Mouse (Mus musculus): ENCODE measurements at regions not wholly inside any gene's neighbourhood (a gene's known extent, or its start where the extent isn't known, plus 50 kb on each side); places are given as distances from the start of the nearest gene placed in this dataset.
"Not testable (repeated sequence)": the region's sequence is repeated elsewhere in the genome, so short reads cannot be mapped to it uniquely, and the experiment has no call there.

DNA sequence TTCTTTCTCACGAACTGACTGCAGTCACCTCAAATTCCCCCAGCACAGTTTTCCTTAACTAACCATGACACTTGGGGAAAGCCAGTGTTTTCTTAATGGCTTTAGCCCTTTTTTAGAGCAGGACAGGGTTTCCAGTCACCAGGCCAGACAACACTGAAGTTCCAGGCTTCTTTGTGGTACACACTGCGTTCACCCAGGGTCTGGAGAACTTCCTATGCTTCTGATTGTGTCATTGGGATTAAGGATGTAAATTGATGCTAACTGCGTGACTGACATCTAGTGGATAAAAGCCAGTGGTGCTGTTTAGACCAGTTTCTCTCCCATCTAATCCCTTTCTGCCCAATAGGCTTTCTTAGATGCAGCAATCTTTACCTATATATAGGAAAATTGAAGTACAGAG lies 265.2 kb upstream of the Nr5a2 start:
- ATAC-seq (ENCODE audit: low TSS enrichment) = peak; percentile 97

DNA sequence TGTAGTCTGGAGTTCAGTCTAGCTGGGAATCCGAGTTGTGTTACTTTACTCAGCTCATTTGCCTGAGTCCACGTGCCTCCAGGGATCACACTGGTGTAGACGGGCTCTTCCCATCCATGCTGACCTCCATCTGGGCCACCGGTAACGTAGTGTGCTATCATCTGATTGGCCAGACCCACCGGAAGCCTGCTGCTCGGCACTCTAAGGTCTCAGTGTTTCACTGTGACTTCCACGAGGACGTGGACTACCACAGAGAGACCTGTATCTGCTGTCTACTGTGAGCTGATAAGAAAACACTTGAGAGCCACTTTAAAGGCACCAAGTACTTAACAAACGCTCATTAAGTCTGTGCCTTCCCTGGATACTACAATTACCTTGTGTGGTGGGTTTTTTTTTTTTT lies 262.8 kb upstream of the Nr5a2 start:
- no peak for ATAC-seq (ENCODE audit: low TSS enrichment)

DNA sequence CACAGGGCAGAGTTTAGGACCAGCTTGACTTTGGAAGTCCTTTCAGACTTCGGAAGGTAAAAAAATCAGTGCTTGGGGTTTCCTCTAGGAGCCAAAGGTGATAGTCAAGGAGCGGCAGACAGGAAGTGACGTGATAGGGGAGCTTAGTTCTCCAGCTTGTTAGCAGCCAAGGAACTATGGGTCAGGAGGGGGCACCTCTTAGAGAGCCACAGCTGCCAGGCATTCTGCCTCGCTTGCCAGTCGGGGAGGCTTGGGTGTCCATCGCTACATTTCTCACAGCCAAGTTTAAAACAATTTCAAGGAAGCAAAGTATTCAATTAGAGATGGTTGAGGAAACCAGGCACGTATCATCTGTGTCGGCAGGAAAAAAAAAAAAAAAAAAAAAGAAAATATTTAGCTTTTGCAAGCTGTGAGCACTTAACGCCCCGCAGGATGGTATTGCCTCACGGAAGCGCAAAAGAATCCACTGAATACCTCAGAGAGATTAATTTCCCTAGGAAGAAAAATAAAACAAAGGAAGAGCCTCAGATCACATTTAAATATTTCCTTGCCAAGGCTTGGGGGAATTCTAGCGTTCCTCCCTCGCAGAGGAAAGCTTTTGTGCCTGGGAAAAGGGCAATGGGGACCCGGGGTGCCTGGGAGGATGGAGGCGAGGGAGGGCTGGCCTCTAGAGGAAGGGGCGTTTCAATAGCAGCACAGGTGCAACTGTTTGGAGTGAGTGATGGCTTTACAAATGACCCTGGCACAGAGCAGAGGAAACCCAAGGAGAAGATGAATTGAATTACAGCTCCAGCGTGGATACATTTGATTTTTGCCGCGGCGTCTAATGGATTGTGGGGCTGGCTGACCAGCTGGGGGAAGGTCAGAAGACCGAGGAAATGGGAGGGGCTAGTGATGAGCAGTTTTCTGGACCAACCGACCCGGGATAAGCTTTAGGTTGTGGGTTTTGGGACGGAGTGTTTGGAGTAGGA lies 261.1 kb upstream of the Nr5a2 start:
- no peak for ATAC-seq (ENCODE audit: low TSS enrichment)

DNA sequence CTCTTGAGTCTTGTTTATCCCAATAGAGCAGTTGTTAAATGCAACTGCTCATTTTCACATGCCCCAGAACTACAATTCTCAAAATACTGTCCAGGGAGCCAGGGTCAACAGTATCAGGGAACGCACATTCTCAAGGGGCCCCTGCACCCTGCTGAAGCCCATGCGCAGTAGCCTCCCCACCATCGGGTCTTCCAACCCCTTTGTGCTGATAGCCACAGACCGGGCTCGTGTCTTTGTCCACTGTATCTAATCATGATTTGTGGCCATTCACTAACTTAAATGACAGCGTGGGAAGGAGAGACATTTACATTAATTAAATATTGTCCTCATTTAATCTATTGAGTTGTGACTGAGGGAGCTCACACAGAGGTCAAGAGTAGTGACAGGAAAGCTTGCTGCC lies 260.0 kb upstream of the Nr5a2 start:
- ATAC-seq (ENCODE audit: low TSS enrichment) = no peak

DNA sequence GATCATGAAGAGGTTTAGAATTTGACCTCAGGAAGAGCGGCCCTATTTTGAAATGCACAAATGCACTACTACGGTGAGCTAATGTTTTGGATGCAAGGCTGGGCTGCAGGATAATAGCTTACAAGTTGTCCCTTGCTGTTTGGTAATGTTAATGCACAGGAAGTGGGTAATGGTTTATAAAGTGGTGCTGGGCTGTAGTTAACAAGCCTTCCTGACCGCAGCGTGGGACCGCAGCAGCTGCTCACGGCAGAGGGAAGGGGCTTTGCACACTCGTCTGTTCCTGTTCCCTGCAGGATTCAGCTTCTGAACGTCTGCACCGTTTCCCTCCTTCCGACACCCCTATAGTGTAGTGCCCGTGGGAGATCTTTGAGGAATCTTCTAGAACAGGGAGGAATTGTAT lies 258.4 kb upstream of the Nr5a2 start:
- ATAC-seq (ENCODE audit: low TSS enrichment) = no peak

DNA sequence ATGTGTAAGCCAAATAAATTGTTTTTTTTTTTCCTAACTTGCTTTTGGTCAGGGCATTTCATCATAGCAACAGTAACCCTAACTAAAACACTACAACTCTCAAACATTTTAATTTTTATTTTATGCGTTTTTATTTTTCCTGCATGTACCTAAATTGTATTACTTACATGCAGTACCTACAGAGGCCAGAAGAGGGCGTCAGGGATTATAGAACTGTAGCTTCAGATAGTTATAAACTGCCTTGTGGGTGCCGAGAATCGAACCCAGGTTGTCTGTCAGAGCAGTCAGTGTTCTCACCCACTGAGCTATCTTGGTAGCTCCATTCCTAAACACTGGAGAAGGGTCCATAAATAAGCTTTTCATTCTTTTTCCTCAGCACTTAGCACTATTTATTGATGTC lies 257.8 kb upstream of the Nr5a2 start:
- no peak for ATAC-seq (ENCODE audit: low TSS enrichment)

DNA sequence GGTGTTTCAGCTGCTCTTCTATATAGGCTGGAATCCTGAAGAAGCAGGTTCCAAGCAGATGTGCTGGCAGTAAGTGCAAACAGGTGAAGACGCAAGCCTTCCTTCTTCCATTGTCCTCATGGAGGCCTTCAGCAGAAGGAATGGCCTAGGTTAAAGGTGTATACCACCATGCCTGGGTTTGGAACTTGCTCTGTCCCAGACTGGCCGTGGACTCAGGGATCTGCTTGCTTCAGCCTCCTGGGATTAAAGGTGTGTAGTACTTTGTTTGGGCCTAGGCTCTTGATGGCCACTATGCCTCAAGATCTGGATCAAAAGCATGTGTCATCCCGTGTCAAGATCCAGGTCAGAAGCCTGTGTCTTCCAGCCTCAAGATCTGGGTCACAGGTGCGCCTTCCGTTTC lies 257.0 kb upstream of the Nr5a2 start:
- no peak for ATAC-seq (ENCODE audit: low TSS enrichment)

DNA sequence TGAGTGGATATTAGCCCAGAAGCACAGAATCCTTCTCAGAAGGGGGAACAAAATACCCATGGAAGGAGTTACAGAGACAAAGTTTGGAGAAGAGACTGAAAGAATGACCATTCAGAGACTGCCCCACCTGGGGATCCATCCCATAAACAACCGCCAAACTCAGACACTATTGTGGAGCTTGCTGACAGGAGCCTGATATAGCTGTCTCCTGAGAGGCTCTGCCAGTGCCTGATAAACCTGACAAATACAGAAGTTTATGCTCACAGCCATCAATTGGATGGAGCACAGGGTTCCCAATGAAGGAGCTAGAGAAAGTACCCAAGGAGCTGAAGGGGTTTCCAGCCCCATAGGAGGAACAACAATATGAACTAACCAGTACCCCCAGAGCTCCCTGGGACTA lies 254.1 kb upstream of the Nr5a2 start:
- not testable (repeated sequence) for ATAC-seq (ENCODE audit: low TSS enrichment)

DNA sequence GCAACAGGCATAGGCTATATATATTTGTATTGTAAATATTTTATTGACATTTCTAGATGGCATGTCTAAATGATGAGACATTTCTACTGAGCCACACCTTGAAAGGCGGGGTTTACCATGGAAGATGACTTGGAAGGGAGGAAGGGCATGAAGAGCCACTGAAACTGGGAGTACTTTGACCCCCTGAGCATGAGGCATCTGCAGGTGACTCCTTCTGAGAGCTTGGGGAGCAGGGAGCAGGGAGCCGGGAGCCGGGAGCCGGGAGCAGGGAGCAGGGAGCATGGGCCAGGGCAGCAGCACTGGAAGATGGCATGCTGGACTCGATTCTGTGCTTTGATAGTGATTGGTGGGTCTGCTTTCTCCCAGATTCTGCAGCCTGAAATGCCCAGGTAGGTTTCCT lies 253.5 kb upstream of the Nr5a2 start:
- no peak for ATAC-seq (ENCODE audit: low TSS enrichment)

DNA sequence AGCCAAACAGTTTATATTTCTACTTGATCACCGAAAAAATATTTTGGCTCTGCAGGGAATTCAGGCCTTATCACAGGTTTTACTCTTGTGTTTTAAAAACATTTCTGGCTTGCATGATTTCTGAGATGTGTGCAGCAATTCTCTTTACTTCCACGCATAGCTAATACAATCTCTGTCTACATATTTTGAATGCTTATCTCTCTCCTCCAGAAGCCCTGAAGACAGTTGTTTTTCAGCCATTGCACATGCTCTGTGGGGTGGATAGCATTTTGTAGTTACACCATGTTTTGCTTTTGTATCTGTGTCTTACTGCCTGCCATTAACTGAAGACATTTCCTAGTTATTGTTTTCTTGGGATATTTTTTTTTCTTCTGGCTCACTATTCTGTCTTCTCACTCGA lies 252.6 kb upstream of the Nr5a2 start:
- ATAC-seq (ENCODE audit: low TSS enrichment) = no peak

DNA sequence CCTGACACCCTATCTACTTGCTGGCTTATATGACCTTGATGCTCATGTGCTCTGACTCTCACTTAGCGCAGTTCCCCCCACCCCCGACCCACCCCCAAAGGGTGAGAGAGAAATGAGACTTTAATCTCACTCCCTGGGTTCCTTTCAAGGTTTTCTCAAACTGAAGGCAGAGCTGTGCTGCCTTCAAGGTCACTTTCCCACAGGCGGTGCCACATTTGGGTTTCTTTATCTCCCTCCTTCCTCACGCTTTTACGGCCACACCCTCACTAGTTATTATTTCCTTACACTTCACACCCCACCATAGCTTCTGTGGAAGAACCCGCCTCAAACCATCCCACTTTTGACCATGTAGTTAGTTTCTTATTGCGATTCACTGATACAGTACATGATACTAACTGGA lies 244.1 kb upstream of the Nr5a2 start:
- ATAC-seq (ENCODE audit: low TSS enrichment) = no peak

DNA sequence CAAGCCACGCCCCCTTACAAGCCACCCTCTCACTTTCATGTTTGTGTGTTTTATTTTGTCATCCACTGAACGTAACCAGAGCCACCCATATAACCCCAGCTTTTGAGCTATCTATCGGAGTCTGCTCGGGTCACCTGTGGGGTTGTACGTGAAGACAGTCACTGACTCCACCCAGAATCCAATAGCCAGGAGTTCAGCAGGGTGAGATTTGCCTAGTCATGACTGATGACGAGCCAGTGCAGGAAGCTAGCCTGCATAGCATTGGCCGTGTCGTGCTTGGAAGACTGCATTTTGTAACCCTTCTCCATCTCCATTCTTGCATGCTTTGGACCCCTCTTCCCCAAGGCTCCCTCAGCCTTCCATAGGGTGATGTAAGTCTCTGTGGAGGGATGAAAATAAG lies 243.3 kb upstream of the Nr5a2 start:
- ATAC-seq (ENCODE audit: low TSS enrichment) = no peak

DNA sequence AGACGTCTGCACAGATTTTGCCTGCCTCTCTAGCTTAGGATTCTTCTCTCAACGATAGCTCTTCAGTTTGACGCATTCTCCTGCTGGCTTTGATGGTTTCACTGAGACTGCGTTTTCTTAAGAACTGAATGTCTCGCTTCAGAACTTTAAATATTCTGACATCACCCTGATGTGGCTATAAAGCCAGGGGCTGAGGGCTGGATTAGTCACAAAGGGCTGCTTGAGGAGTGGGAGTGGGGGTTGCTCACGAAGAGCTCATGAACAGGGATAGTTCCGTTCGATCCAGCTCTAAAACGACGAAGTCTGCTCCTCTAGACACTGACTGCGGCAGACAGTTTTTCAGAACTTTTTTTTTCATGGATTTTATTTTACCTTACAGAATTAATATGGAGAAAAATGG lies 240.7 kb upstream of the Nr5a2 start:
- peak; percentile 27 for ATAC-seq (ENCODE audit: low TSS enrichment)

DNA sequence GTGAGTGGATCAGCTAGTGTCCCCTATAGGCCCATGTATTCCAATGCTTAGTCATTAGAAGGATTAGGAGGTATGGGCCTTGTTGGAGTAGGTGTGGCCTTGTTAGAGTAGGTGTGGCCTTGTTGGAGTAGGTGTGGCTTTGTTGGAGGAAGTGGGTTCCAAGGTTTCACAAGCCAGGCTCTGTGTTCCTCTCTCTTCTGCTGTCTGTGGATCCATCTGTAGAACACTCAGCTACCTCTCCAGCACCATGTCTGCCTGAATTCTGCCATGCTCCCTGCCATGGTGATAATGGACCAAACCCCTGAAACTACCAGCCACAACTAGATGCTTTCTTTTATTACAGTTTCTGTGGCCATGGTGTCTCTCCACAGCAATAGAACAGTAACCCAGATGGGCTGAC lies 235.7 kb upstream of the Nr5a2 start:
- ATAC-seq (ENCODE audit: low TSS enrichment) = no peak

DNA sequence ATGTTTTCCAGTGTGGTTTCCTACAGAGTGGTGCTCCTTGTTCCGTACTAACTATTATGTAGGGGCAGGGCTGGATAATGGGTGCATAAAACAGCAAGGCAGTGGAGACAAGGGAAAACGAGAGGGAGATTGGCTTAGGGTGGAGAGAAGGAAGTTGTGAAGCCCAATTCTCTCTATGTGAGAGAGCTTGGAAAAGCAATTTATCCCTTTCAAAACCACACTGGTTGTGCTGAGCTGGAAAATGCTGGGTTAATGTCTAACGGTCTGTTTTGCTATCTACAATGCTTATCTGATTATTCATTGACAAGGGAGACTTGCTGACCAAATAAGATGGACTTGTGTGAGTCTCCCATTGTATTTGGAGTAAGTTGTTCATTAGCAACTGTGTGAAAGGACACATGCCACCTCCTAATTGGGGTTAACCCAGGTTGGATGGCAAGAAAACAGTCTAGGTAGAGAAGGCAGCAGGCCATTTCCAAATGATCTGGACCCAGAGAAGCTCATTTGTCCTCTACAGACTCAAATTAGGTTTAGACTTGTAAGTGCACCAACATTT lies 234.9 kb upstream of the Nr5a2 start:
- no peak for ATAC-seq (ENCODE audit: low TSS enrichment)

DNA sequence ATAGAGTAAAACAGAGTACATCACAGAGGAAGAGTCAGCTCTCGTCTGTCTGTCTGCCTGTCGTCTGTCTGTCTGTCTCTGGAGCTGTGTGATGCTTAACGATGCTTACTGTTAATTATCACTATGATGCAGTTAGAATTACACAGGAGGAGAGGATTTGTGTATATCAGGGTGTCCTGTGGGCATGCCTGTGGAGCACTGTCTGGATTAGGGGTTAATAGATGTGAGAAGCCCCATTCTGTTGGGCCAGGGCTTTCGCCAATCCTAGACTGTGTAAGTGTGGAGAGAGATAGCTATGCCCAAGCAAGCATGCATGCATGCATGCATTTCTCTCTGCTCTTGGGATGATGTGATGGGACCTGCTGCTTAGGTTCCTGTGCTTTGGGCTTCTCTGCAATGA lies 218.0 kb upstream of the Nr5a2 start:
- ATAC-seq (ENCODE audit: low TSS enrichment) = no peak

DNA sequence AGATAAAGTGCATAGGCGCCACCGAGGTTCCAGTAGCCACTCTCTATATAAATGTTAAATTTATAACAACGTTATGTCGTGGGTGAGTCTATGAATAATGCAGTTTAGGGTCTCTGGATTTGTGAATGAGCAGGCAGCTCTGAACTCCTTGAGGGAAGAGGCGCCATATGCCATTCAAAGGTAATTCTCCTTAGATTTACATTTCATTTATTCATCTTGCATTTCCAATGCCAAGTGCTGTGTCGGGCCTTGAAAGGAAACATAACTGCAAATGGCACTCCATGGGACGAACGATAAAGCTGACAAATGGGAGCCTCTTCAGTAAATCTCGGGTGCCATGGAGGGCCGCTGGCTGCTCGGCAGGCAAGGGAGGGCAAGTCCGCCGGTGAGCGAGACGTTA lies 216.4 kb upstream of the Nr5a2 start:
- ATAC-seq (ENCODE audit: low TSS enrichment) = no peak

DNA sequence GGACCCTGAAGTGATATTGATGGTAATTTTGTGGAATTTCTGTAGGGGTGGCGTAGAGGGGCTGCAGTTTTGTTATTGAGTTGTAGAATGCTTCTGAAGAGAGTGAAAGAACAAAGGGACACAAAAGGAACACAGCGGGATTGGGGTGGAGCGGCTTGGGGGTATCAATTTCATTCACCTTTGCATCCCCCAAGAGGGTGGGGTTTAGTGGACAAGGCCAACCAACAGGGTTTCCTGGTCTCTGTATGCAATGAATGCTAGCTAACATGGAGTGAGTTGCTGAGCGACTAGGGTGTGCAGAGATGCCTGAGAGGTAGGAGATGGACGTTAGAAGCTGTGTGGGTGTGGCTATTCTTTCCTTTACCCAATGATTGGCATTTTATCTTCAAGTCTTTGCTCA lies 213.8 kb upstream of the Nr5a2 start:
- no peak for ATAC-seq (ENCODE audit: low TSS enrichment)

DNA sequence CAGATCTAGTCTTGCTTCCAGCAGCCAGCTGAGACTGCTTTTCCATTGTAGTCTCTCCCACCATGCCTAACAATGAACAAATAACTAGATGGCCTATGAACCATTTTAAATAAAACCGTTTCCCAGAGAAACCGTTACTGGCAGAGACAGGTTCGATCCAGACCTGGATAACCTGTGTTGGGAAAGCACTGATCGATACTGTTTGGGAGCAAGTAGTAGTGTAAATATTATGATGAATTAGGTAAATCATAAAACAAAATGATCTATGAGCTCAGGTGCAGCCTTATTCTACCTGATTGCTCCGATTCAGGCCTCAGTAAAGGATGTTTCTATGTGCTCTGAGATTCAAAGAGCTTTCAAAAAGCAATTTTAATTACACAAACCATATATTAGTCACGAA lies 211.9 kb upstream of the Nr5a2 start:
- ATAC-seq (ENCODE audit: low TSS enrichment) = no peak

DNA sequence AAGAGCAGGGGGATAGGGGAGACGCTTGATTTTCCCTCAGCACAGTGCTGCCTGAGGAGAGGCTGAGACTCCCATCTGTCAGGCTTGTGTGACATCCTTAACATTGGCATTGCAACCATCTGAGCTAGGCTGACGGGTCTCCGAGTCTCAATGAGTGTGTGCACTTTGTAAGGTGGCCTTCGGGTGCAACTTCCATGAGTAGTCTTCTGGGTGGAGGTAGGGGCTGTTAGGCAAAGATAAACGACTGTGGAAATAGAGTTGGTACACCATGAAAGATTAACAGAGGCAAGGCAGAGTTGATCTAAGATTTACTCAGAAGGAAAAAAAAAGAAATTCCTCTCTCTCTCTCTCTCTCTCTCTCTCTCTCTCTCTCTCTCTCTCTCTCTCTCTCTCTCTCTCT lies 211.2 kb upstream of the Nr5a2 start:
- no peak for ATAC-seq (ENCODE audit: low TSS enrichment)

DNA sequence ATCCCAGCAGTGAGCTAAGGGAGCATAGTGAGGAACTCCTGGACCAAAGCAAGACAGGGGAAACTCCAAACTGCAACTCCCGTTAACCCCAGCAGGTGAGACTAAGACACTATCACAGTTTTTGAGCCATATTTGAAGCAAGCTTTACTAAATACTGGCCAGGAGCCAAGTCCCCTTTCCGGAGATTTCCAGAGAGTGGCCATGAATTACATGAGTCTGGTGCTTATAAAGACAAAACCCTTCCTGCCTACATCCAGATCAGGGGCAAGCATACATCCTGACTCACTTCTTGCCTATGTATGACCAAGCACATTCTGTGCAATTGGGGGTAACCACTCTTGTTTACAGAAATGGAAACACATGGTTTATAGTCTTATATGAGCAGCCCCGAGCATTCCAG lies 187.6 kb upstream of the Nr5a2 start:
- ATAC-seq (ENCODE audit: low TSS enrichment) = no peak

DNA sequence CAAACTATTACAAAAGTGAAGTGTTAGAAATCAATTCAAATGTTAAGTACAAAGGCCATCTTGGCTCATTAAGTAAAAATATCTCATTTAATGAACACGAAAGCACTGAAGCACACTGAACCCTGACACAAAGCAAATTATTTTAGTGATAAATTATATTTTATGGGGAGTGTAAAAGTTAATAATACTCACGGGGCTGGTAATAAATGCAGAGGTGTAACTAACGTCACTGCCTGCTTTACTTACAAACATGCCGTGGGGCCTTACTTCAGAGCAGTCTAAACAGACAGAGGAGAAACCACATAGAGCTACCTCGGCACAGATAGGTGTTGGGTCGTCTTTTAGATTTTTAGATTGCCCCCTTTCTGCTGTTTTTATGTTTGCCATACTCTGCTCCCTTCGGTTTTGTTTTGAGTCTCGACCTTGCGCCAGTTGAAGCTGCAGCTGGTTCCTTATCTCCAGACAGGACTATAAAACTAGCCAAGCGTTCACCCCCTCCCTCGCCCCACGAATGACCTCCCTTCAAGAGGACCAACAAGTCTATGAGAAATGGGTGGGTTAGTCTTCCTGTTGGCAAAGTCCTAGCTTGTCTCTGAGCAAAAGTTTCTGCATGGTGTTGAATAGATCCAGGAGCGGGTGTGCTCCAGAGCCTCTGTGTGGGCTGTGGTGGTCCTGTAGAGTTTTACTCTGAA lies 181.8 kb upstream of the Nr5a2 start:
- ATAC-seq (ENCODE audit: low TSS enrichment) = no peak

DNA sequence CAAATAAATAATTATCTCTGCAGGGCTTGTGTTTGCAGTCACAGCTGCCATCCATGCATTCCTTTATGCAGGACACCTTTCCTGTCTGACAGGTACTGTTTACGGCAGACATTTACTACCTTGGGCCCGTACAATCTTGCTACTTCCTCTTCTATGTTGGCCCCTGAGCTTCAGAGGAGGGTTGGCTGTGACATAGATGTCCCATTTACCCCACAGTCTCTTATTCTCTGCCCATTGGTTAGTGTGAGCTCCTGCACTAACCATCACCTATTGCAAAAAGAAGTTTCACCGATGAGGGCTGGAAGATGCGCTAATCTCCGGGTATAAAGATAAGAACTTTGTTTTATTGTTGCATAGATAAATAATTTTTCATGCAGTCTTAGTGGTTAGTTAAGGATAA lies 181.1 kb upstream of the Nr5a2 start:
- no peak for ATAC-seq (ENCODE audit: low TSS enrichment)

Measured in frontal cortex, adult (tissue).